8 mouse cellular contexts compared by ENCODE assay signal in the genomic region with DNA sequence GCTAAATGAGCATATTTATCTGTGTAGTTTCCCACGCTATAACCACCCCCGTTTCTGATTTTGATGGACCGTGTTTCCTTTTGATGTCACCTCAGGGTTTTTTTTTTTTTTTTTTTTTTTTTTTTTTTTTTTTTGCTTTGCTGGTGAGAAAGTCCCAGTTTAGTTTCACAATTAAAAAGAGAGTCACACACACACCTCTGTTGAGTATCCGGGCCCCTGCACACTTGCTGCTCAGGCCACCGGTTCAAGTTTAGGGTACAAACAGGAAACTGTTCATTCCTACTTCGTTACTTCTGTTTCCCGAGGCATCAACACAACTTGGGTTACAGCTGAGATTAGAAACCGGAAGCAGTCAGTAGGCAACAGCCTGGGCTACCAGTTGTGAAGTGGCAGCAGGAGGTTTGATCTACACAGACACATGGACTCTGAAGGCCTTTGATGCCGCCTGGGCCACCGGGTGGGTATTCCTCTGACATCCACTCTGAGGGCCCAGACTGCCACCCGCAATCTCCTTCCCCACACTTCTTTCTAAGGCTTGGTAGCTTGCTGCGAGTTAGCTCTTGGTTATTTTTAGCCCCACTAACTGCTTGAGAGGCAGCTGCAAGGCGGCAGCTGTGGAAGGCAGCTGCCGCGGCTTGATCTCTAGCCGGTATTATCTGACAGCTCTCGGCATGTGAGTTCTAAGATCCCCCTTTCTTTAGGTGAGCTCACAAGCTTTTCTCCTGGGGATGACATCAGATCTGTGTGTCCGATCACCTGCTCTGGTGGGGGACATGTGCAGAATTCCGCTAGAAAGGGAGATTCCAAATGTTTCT. TPM values are rescaled to one million over a fixed set of nuclear protein-coding genes. Genes with fewer than 3 reads are reported as not detected.
DNase-seq lines count a peak whose midpoint lies in the region; ATAC-seq and TF ChIP-seq lines count a peak whose summit lies in the region.

No protein-coding gene starts in this region.

- H3K9ac ChIP-seq in forebrain, embryonic 11.5 days (ENCODE audit: low read length): no peak overlapping the region
- H3K9ac ChIP-seq in hindbrain, embryonic 15.5 days: no peak overlapping the region
- peak overlapping the region; percentile 20; the same call in 1 of the 2 replicates for H3K9ac ChIP-seq in midbrain, embryonic 15.5 days

- H3K4me3 ChIP-seq in left cerebral cortex, adult 2 months: no peak overlapping the region
- H3K4me3 ChIP-seq in forebrain, embryonic 11.5 days (ENCODE audit: low read depth, low read length): no peak overlapping the region
- no peak overlapping the region for H3K4me3 ChIP-seq in hindbrain, embryonic 15.5 days
- no peak overlapping the region for H3K4me3 ChIP-seq in midbrain, embryonic 15.5 days
- no peak overlapping the region for H3K4me3 ChIP-seq in kidney, adult 2 months (ENCODE audit: insufficient read depth, low read depth, low read length)

- H3K4me2 ChIP-seq in forebrain, embryonic 11.5 days (ENCODE audit: low read depth, low read length, severe bottlenecking): no peak overlapping the region
- H3K4me2 ChIP-seq in hindbrain, embryonic 15.5 days: 0 out of 2 replicates have a peak overlapping the region, but pooled peaks have one; percentile 17
- 0 out of 2 replicates have a peak overlapping the region, but pooled peaks have one; percentile 2 for H3K4me2 ChIP-seq in midbrain, embryonic 15.5 days

- TF ChIP-seq CTCF in left cerebral cortex, adult 2 months (IDR thresholded peaks at IDR 0.05): no peak
- no peak for TF ChIP-seq CTCF in kidney, adult 2 months (conservative IDR thresholded peaks at IDR 0.05; ENCODE audit: insufficient read depth, insufficient read length, low read depth, low read length)

- no peaks in the 10 kb centered on the region for H3K9me3 ChIP-seq in forebrain, embryonic 11.5 days (ENCODE audit: control insufficient read depth, low read length)
- no peaks in the 10 kb centered on the region for H3K9me3 ChIP-seq in hindbrain, embryonic 15.5 days
- no peaks in the 10 kb centered on the region for H3K9me3 ChIP-seq in midbrain, embryonic 15.5 days

- H3K36me3 ChIP-seq in forebrain, embryonic 11.5 days (ENCODE audit: control insufficient read depth, insufficient read depth, low read length): no peaks in the 10 kb centered on the region
- no peaks in the 10 kb centered on the region for H3K36me3 ChIP-seq in hindbrain, embryonic 15.5 days
- H3K36me3 ChIP-seq in midbrain, embryonic 15.5 days (replicated peaks): no peaks in the 10 kb centered on the region
- H3K36me3 ChIP-seq in kidney, adult 2 months (ENCODE audit: control insufficient read depth, insufficient read depth, low read length): no peaks in the 10 kb centered on the region

- ATAC-seq in forebrain, embryonic 11.5 days (replicated peaks; ENCODE audit: low FRiP score): no peak
- ATAC-seq in hindbrain, embryonic 15.5 days (ENCODE audit: low FRiP score, low read depth): no peak
- ATAC-seq in midbrain, embryonic 15.5 days (replicated peaks): no peak

- no peak for TF ChIP-seq POLR2A in kidney, adult 2 months (IDR thresholded peaks at IDR 0.05; ENCODE audit: low read depth, low read length)

- H3K27me3 ChIP-seq in forebrain, embryonic 11.5 days (ENCODE audit: control insufficient read depth, insufficient read depth, low read length): no peaks in the 10 kb centered on the region
- no peaks in the 10 kb centered on the region for H3K27me3 ChIP-seq in hindbrain, embryonic 15.5 days
- no peaks in the 10 kb centered on the region for H3K27me3 ChIP-seq in midbrain, embryonic 15.5 days (replicated peaks)
- no peaks in the 10 kb centered on the region for H3K27me3 ChIP-seq in kidney, adult 2 months (replicated peaks; ENCODE audit: control insufficient read depth, insufficient read depth, low read length)

- WGBS in forebrain, embryonic 11.5 days: 49% methylated on average over 19 of the region's 19 CpGs
- WGBS in hindbrain, embryonic 15.5 days: 43% methylated on average over 19 of the region's 19 CpGs
- WGBS in midbrain, embryonic 15.5 days: 33% methylated on average over 19 of the region's 19 CpGs
- 67% methylated on average over 19 of the region's 19 CpGs for WGBS in kidney, adult 2 months

- H3K27ac ChIP-seq in left cerebral cortex, adult 2 months: peak overlapping the region; percentile 86
- peak overlapping the region; percentile 66; the same call in 1 of the 2 replicates for H3K27ac ChIP-seq in forebrain, embryonic 11.5 days (ENCODE audit: low read depth, low read length)
- peak overlapping the region; percentile 63 for H3K27ac ChIP-seq in hindbrain, embryonic 15.5 days (replicated peaks)
- peak overlapping the region; percentile 74 for H3K27ac ChIP-seq in midbrain, embryonic 15.5 days
- H3K27ac ChIP-seq in kidney, adult 2 months (ENCODE audit: insufficient read depth, low read depth, low read length): no peak overlapping the region

- intact Hi-C loops in left cerebral cortex, adult 2 months (cut with DNase I): loop anchor here (5.0 kb wide), 1 partner anchor 44 kb away; no protein-coding TSS in a partner anchor

- no peak for DNase-seq in left cerebral cortex, adult 2 months (ENCODE audit: extremely low spot score in 1 of 2, low spot score in 2 of 2)
- no peak for DNase-seq in left cerebral cortex, adult 11 months (ENCODE audit: low spot score)
- no peak for DNase-seq in forebrain, embryonic 11.5 days (ENCODE audit: low spot score)
- peak; percentile 78 to 80 for DNase-seq in thymus, postnatal 36 days
- no peak for DNase-seq in layer of hippocampus, adult 18-20 months (ENCODE audit: low spot score in 2 of 2)
- DNase-seq in kidney, adult 2 months: no peak

- H3K4me1 ChIP-seq in forebrain, embryonic 11.5 days (replicated peaks; ENCODE audit: control insufficient read depth, insufficient read depth, low read length): peaks cover 20% of the 10 kb centered on the region
- H3K4me1 ChIP-seq in hindbrain, embryonic 15.5 days (replicated peaks): peaks cover 43% of the 10 kb centered on the region
- peaks cover 38% of the 10 kb centered on the region for H3K4me1 ChIP-seq in midbrain, embryonic 15.5 days
- no peaks in the 10 kb centered on the region for H3K4me1 ChIP-seq in kidney, adult 2 months (ENCODE audit: control insufficient read depth, insufficient read depth, low read length)

RNA-seq across cellular contexts. Expression of gene Cdk5r1, which starts 31.7 kb away (rescaled TPM):
- total RNA-seq in left cerebral cortex, adult 2 months (2021): 100 to 1,000 TPM; 329 to 334 TPM
- 15.7 and 18.4 TPM in 2 replicates for polyA plus RNA-seq in forebrain, embryonic 11.5 days (2014; fragmentation: Nextera tagmentation; extraction: Ambion mirVana)
- polyA plus RNA-seq in hindbrain, embryonic 15.5 days (2015; fragmentation: Nextera tagmentation; extraction: Ambion mirVana): 81.6 and 90.9 TPM in 2 replicates
- 102 and 105 TPM in 2 replicates for polyA plus RNA-seq in midbrain, embryonic 15.5 days (2015; fragmentation: Nextera tagmentation; extraction: Ambion mirVana)
- 100 to 1,000 TPM; 228 to 244 TPM for total RNA-seq in layer of hippocampus, adult 18-20 months (2021)
- polyA plus RNA-seq in kidney, adult 2 months (2012; rRNA removed): 0.53 and 1.0 TPM in 2 replicates

Comparison
In these comparisons a context has a peak if more than half of its experiments do, and no peak if none do; other contexts are left out.
1. DNase-seq: peak in thymus, postnatal 36 days (2 of 2); none in left cerebral cortex, adult 2 months (0 of 2), left cerebral cortex, adult 11 months (single experiment), forebrain, embryonic 11.5 days (single experiment), layer of hippocampus, adult 18-20 months (0 of 2) and kidney, adult 2 months (single experiment).